Mouse (Mus musculus) heart, embryonic 11.5 days (tissue): Measurements from ENCODE around the gene Slitrk6. TPM values are rescaled to one million over a fixed set of nuclear protein-coding genes. Genes with fewer than 3 reads are reported as not detected.

Experiments
- ATAC-seq: fragments of 200-750 bp; cut with Nextera tagmentation; replicated peaks from 2 replicates; pipeline ENCODE4 v1.8.0; 2017; ENCODE audit warnings: moderate library complexity; ENCODE audit not compliant: insufficient number of reproducible peaks, low FRiP score, low TSS enrichment
- H3K27ac ChIP-seq: fragments of 300-500 bp; sonication (generic); 2 replicates; pipeline ENCODE4 v1.5.1; 2014; ENCODE audit warnings: mild to moderate bottlenecking, low read depth, low read length
- H3K27me3 ChIP-seq: fragments of 300-500 bp; sonication (generic); 2 replicates; pipeline ENCODE4 v1.6.1; 2014; ENCODE audit warnings: mild to moderate bottlenecking, low read length, mixed read lengths; ENCODE audit not compliant: control insufficient read depth, insufficient read depth
- H3K36me3 ChIP-seq: fragments of 300-500 bp; sonication (generic); 2 replicates; pipeline ENCODE4 v1.6.1; 2014; ENCODE audit warnings: mild to moderate bottlenecking, low read length, moderate library complexity, mixed read lengths; ENCODE audit not compliant: control insufficient read depth, insufficient read depth
- H3K4me1 ChIP-seq: fragments of 300-500 bp; sonication (generic); 2 replicates; pipeline ENCODE4 v1.6.1; 2014; ENCODE audit warnings: low read length; ENCODE audit not compliant: control insufficient read depth, insufficient read depth
- H3K4me2 ChIP-seq: fragments of 300-500 bp; sonication (generic); 2 replicates; pipeline ENCODE4 v1.6.1; 2014; ENCODE audit warnings: mild to moderate bottlenecking, moderate library complexity
- H3K4me3 ChIP-seq: fragments of 300-500 bp; sonication (generic); 2 replicates; pipeline ENCODE4 v1.5.1; 2014; ENCODE audit warnings: low read depth, low read length
- H3K9ac ChIP-seq: fragments of 300-500 bp; sonication (generic); 2 replicates; pipeline ENCODE4 v1.6.1; 2014; ENCODE audit warnings: mild to moderate bottlenecking, low read depth, low read length, moderate library complexity
- H3K9me3 ChIP-seq: fragments of 300-500 bp; sonication (generic); replicated peaks from 2 replicates; pipeline ENCODE4 v1.6.1; 2016; ENCODE audit warnings: low read length; ENCODE audit not compliant: control insufficient read depth
- WGBS: fragments of 180-500 bp; shearing (Covaris S2); extraction: QIAGEN DNeasy Blood & Tissue Kit; methylation state at CpG from one replicate; pipeline ENCODE4 v1.1.7; 2014; ENCODE audit not compliant: insufficient replicate concordance; 5-methylcytosine and 5-hydroxymethylcytosine counted together
- polyA plus RNA-seq: library from polyadenylated mRNA; unstranded; fragments of >200 nt; fragmentation: Nextera tagmentation; extraction: Ambion mirVana; gene quantifications from 2 replicates; pipeline ENCODE4 v1.2.1, GENCODE M21; 2014

The Slitrk6 gene
- polyA plus RNA-seq, 1 experiment from 2014 or later = 0.96 TPM

GRCm38 (mm10) chr14:110728344-110728910, 26.5 kb downstream of the Slitrk6 start:
- ATAC-seq = no peak
- Histone ChIP-seq H3K9ac (no peak overlapping the region), H3K27me3 (no peaks in the 10 kb centered on the region), H3K4me2 (no peak overlapping the region), H3K36me3 (no peaks in the 10 kb centered on the region), H3K27ac (no peak overlapping the region), H3K4me3 (no peak overlapping the region), H3K4me1 (no peaks in the 10 kb centered on the region), H3K9me3 (no peaks in the 10 kb centered on the region)
- WGBS = 60% methylated on average over 4 of the region's 4 CpGs

- H3K27ac ChIP-seq = no peak overlapping the region
- ATAC-seq = no peak
- no peaks in the 10 kb centered on the region for H3K27me3 ChIP-seq
- no peak overlapping the region for H3K9ac ChIP-seq
- no peaks in the 10 kb centered on the region for H3K4me1 ChIP-seq
- WGBS = 69% methylated on average over 2 of the region's 2 CpGs
- no peaks in the 10 kb centered on the region for H3K36me3 ChIP-seq
- H3K9me3 ChIP-seq = no peaks in the 10 kb centered on the region; the same call in 1 of the 2 replicates
- H3K4me3 ChIP-seq = no peak overlapping the region
- H3K4me2 ChIP-seq = no peak overlapping the region
Measured at GRCm38 (mm10) chr14:110724026-110724576, 30.8 kb downstream of the Slitrk6 start.
